Mouse (Mus musculus) left cerebral cortex, postnatal 10 days (tissue): ENCODE measurements at regions not wholly inside any gene's neighbourhood (a gene's known extent, or its start where the extent isn't known, plus 50 kb on each side); places are given as distances from the start of the nearest gene placed in this dataset.
A peak's percentile ranks its signal among the peaks of the same experiment; 100 is the strongest.

Source experiments
- DNase-seq, 2 experiments: peaks; one replicate each; pipeline ENCODE4 v3.0.0; 2021 to 2022; ENCODE audit warnings: low spot score in 2 of 2, mixed read lengths in 1 of 2; ENCODE audit errors: extremely low spot score in 1 of 2
- intact Hi-C: fragments of 180-260 bp; cut with DNase I; formaldehyde crosslinking; loops from one replicate; pipeline ENCODE4 v1.15.1; 2025

DNA sequence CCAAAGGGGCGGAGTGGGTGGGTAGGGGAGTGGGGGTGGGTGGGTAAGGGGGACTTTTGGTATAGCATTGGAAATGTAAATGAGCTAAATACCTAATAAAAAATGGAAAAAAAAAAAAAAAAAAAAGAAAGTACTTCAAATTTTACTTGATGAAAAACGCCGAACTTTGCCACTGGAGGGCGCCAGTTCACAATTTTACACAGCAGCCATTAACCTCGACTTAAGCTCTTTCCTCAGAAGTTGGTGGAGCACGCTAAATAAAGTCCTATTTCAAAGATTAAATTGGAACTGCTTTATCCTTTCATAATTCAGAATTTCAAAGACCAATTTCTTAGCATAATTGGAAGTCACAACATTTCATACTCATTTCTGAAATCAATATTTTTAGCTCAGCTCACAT is 272.7 kb upstream of the Pdzrn3 start:
- DNase-seq: peak; percentile 65 to 74
- intact Hi-C loops: loop anchor here (10.0 kb wide), 3 partner anchors 274 to 1554 kb away; no protein-coding TSS in a partner anchor

DNA sequence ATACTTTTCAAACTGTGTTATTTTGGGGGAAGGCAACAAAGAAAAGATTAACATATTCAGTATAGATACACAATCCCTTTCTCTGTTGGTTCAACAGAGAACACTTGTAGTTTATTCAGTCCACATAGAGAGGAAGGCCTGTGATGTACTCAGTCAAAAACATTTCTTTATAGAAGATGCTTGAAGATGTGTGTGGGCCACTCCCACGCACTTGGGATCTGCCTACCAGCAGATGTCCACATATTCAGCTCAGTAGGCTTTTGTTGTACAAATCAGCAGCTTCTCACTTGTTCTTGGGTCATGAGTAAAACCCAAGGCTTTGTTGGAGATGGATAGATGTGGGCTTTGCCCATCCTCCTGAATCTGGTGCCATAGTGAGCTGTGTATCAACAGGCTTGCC is 239.6 kb upstream of the Pdzrn3 start:
- no peak for DNase-seq
- intact Hi-C loops: loop anchor here (2.0 to 10.0 kb wide), 5 partner anchors 65 to 732 kb away; partner anchors contain the start of gene Pdzrn3

DNA sequence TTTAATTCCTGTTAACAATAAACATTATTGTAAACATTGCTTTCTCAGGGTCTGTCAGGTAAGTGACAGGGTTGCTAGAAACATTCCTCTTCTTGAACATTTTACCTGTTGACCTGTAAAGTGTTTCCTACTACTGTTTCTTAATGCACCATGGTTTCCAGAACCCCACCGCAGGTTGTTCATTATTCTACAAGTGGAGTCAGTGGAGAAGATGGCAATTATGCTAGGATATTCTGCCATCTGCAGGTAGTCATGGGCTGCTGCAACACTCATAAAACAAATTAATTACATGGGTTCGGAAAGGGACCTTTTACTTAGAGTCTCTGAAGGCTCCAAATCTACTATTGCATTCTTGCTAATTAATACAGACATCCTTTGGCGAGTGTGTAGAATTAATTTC is 239.1 kb upstream of the Pdzrn3 start:
- DNase-seq: peak in 1 of 2 experiments; percentile 55
- intact Hi-C loops: loop anchor here (2.0 to 10.0 kb wide), 5 partner anchors 64 to 732 kb away; partner anchors contain the start of gene Pdzrn3

DNA sequence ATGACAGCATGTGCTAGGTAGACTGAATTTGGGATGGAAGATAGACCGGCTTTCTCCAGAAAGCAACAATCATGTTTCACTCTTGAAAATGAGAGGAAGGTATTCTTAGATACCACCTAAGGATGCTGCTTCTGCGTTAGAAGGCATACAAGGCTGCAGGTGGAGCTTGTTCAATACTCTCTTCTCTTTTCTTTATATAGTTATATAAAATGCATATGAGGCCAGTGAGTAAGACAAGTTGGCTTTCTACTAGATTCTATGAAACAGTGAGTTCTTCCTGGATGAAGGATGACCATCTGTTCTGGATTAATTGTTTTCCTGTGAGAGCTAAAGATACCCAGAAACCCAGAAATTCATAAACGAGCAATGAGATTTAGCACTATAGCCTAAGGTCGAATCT is 231.3 kb upstream of the Pdzrn3 start:
- intact Hi-C loops: no loop called here
- no peak for DNase-seq

DNA sequence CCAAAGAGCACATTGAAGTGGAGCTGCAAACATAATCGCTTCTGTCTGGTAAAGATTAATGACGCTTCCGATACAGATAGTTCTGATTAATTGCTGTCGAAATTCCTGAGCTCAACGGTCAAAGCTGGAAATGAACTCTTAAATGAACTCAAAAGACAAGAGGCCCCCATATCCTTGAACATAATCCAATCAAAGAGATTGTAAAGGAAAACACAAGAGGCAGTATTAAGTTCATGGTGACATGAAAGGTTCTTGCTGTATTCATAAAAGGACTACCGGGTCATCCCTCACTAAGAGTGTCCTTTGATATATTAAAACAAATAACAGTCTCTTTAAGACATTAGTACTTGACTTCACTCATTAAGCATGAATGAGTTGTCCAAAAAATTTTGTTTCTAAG is 225.4 kb upstream of the Pdzrn3 start:
- intact Hi-C loops: no loop called here
- no peak for DNase-seq

DNA sequence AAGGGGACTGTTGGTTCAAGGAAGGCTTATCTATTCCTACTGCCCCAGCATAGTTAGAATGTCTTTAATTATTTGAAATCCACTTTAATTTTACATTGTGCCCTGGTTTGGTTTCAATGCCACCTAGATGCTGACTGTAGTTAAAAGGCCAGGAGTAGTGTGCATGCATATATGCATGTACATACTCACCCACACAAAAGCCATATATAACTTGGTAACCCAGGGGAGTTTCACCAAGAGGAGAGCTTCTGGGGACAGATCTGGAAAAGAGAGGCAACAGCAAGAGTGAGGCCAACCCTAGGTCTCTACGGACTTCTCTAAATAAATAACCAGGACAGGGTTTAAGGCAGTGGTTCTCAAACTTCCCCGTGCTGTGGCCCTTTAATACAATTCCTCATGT is 219.3 kb upstream of the Pdzrn3 start:
- no peak for DNase-seq
- intact Hi-C loops: no loop called here

DNA sequence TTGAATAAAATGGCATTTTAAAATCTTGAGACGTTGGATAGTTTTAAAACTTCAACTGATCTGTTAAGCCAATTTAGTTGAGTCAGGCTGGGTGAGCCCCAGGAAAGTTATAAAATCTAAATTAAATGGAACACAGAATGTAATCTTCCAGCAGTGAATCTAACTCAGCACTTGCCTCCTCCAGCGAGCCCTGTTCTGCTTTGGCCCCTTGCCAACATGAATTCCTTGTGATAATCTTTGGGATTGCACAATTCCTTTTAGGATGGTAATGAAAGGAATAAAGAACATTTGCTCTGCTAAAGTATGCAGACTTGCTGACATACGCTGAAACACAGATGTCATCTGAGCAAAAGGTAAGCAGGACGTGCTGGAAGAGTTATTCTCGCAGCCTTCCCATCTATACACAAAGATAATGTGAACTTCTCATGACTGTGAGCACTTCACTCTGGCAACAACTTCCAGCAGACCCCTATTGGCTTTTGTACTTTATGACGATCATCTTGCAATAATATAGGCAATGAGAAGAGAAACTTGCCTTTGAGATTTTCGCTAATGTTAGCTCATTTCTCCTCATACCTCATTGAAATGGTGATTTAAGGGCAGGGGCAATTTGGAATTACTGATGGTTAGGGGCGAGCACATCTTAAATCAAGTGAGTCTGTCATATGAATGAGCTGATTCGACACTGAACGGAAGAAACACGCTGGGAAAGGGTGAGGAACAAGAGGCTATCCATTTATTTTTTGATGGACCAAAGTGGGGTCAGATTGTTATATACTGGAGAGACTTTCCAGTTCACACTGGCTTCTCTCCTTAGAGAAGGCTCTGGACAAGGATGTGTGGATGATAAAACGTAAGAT is 216.3 kb upstream of the Pdzrn3 start:
- intact Hi-C loops: no loop called here
- DNase-seq: peak; percentile 11 to 30

DNA sequence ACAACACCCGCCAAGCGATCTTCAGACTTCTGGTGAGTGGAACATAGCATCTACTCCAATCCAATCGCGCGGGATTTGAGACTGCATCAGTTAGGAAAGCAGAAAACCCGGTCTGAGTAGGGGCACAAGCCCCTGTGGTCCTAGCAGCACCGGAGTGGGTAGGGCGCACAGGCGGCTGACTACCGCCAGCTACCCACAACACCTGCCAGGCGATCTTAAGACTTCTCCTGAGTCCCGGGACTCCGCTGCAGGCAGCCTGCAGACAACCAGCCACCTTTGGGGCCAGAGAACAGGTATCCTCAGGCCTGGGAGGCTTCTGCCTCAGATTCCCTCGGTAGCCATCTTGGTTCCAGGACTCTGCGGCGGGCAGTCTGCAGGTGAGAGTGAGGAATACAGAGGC is 208.2 kb upstream of the Pdzrn3 start:
- no peak for DNase-seq
- intact Hi-C loops: no loop called here

DNA sequence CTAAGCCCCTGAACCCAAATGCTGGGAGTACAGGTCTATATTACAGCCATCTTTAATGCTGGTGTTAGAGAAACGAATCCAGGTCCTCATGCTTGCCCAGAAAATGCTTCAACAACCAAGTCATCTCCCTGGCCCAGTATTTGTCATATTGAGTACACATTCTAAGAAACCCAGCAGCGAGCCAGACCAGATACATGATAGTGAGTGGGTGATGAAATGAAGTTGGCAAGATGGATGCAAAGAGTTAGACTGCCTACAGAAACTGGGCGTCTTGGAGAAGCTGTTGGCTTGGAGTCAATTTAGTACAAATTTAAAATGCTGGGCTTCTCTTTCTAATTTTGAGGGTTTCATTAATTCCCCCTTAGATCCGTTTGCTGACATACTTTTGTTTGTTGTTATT is 203.1 kb upstream of the Pdzrn3 start:
- intact Hi-C loops: no loop called here
- no peak for DNase-seq

DNA sequence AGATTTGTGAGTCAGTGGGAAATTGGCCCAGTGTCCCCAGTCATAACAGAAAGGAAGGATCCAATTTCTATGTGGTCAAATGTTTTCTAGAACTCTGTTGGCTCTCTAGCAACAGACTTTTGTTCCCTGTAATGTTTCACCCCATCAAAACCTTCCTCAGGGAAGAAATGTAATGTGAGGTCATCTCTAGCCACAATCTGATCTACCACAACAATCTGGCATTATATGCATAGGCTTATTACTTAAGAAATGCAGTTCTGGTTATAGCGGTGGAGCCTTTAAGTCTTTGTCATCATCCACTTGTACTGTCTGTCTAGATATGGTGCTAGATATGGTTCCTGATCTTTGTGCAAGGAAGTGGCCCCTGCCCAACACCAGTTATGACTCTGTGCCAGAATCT is 178.4 kb upstream of the Pdzrn3 start:
- intact Hi-C loops: no loop called here

DNA sequence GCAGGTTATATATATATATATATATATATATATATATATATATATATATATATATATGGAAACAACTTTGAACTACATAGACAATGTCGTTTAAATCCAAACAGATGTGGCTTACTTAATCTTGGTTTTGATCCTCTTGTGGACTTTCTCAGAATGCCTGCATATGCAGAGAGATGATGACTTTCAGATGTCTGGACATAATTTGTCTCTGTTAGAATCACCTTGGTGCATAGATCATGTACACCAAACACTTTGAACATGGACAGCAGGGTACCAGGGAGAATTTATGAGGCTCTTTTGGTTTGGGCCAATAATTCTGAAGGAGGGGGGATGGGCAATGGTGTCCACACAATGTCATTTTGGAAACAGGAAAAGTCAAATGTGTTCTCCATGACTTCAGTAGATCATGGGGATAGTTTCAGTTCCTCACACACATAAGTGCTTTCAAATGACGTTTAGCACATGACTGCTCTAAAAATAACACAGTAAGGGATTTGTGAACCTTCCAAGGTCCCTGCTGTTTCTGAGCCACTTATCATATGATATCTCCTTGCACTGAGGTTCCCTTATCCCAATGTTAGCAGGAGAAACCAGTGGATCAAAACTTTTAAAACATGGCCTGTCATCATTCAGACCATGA is 177.4 kb upstream of the Pdzrn3 start:
- DNase-seq: no peak
- intact Hi-C loops: loop anchor here (5.0 kb wide), 1 partner anchor 62 kb away; no protein-coding TSS in a partner anchor

More for the DNA sequence above, 178.4 kb upstream of the Pdzrn3 start:
- no peak for DNase-seq

DNA sequence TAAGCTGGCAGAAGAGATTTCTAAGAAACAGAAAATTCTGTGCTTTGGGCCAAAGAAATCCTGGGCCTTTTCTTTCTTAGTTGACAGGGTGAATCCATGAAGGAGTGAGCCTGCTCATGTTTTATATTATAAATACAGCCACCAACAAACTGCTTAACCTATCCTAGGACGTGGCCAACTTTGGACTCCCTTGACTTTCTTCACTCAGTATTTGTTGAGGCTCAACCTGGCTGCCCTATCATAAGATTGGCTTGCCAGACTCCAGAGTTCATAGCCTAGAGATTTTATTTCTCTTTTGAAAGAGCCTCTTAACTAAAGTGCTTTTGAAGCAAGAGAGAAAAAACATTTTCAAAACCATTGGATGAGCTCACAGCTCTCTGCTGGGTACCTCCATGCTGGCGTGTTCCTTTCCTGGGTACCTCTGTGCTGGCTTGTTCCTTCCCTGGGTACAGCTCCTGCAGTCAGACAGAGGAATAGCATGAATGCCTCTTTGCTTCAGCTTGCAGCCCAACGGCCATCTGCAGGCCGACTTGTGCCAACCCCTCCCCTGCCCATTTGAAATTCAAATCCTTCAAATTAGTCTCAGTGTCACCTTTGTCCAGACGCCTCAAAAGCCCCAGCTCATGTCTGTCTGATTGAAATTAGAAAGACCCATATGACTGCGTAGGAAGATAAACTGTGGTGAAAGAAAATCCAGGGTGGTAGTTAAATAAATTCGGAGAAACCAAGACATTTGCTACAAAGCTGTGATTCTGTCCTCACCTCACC is 173.0 kb upstream of the Pdzrn3 start:
- DNase-seq: peak; percentile 42 to 80
- intact Hi-C loops: loop anchor here (5.0 kb wide), 1 partner anchor 67 kb away; no protein-coding TSS in a partner anchor

DNA sequence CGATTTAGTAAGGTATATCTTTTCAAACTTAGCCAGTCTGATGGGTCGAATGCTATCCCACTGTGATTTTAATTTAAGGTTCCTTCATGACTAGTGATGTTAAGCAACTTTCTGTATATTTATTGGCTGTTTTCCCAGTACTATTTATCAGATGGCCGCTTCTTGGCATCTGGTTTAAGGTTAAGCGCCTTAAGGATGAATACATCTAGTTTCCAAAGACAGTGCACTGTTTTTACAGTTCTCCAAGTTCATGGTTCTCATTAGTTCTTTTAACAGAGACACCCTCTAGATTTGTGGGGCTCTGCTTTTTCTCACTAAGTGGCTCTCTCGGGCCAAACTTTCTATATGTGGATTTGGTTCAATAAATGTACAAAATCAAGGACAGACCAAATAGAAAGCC is 159.9 kb upstream of the Pdzrn3 start:
- intact Hi-C loops: loop anchor here (10.0 kb wide), 2 partner anchors 77 to 653 kb away; no protein-coding TSS in a partner anchor
- no peak for DNase-seq

DNA sequence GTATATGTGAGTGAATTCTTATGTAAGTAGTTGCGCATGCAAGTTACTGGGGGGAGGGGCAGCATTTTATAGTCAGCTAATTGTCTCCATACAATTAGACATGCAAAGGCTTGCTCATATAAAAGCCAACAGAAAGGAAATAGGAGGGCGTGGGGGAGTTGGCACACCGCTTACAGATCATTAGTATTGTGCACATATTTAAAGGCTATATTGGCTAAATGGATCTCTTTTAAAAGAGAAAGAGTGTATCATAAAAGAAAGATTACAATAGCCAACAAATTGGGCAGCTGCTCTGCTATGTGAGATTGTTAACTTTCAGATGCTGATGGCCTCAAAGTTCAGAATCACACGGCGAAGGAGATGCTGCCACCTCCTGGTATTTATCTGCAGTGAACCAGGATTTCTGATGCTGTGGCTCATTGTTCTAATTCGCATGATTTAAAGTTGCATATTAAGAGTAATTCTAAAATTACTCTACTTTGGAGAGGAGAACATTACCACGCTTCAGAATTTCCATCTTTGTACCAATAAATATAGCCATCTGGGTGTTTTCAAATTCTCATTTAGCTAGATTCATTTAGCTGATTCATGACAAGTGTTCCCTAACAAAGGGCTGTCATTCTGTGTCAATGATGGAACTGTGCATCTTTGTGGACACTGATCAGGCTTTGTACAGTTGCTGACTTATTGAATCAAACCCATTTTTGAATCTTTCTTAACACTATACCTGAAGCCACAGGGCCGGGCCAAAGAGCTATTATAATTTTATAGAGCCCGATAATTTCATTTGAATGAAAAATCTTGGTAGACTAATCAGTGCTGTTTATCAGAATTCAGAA is 156.7 kb upstream of the Pdzrn3 start:
- peak; percentile 25 to 66 for DNase-seq
- intact Hi-C loops: loop anchor here (5.0 to 10.0 kb wide), 3 partner anchors 80 to 650 kb away; partner anchors contain the start of gene Pdzrn3

DNA sequence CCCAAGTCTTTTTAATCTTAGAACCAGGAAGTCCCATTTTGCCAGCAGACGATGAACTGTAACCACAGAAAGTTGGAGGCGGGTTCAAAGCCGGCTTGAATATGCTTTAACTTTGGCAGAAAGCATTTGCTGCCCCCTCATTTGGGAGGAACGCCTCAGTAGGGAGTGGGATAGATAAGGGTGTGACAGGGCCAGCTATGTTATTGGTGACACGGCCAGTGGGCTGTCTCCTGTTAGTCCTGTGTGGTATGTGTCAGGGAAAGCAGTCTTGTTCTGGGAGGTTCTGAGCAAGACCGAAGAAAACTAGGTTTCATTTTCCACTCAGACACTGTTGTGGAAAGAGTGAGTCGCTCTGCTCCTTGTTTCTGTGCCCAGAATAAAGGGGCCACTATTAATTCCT is 154.7 kb upstream of the Pdzrn3 start:
- peak in 1 of 2 experiments; percentile 21 for DNase-seq
- intact Hi-C loops: loop anchor here (2.0 to 10.0 kb wide), 4 partner anchors 82 to 648 kb away; partner anchors contain the start of gene Pdzrn3

DNA sequence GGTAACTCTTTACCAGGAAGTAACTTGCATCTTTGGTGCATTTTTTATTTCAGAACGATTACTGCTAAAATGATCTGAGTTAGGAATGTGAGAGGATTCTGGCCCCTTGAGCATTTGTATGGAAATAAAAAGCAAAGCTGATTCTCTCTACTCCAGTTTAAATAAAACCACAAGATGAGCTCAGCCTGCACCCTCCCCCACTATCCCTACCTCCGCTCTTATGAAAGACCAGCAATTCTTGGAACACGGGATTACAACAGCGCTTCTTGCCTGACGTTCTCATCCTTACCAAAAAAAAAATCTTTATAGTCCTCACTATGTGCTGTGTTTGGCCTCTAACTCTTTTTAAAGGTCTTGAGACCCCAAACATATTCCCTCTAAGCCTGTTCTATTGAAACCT is 154.2 kb upstream of the Pdzrn3 start:
- no peak for DNase-seq
- intact Hi-C loops: loop anchor here (2.0 to 10.0 kb wide), 4 partner anchors 83 to 647 kb away; partner anchors contain the start of gene Pdzrn3

DNA sequence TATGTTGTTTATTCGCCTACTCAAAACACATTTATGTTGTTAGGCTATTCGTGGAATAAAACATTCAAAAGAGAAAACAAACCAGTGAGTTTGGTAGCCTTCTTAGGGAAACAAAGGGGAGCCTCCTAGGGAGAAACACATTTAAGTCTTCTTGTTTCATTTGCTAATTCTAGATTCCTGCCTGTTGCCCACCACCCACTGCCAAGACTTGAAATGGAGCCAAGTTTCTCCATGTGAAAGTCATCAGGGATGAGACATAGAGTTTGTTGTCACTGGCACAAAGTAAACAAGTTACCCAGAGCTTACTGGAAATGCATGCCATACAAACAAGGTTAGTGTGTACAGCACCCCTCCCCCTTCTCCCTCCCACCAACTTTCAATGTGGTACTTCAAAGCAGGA is 147.4 kb upstream of the Pdzrn3 start:
- DNase-seq: no peak
- intact Hi-C loops: no loop called here

DNA sequence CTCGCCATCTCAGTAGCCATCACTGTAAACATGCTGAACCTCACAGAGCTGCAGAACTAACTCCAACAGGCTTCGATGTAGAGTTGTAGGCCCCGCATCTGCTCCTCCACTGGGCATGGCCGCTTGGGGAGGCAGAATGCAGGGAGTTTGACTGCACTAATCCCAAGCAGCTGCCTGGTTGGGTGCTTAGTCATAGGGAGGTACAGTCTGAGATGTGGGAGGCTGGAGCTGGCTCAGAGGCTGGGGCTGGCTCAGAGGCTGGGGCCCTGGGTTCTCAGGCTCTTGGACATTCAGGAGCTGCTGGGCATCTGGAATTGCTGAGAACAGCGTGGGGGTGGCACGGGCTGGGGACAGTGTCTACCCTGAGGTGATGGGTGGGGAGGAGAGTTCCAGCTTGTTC is 143.6 kb upstream of the Pdzrn3 start:
- intact Hi-C loops: no loop called here
- peak in 1 of 2 experiments; percentile 21 for DNase-seq
